Mouse (Mus musculus) heart, embryonic 16.5 days (tissue): ENCODE measurements around the gene Tac1. TPM values are rescaled to one million over a fixed set of nuclear protein-coding genes. Genes with fewer than 3 reads are reported as not detected.
"Not testable (repeated sequence)": the region's sequence is repeated elsewhere in the genome, so short reads cannot be mapped to it uniquely, and the experiment has no call there.

Source experiments
- ATAC-seq: fragments of 200-750 bp; cut with Nextera tagmentation; replicated peaks from 2 replicates; pipeline ENCODE4 v1.8.0; 2017; ENCODE audit warnings: moderate number of reproducible peaks; ENCODE audit not compliant: insufficient read depth, low FRiP score; ENCODE audit errors: extremely low read depth
- H3K27ac ChIP-seq: fragments of 300-500 bp; sonication (generic); 2 replicates; pipeline ENCODE4 v1.5.1; 2014; ENCODE audit warnings: mild to moderate bottlenecking, low read length, control low read depth, moderate library complexity
- H3K27me3 ChIP-seq: fragments of 300-500 bp; sonication (generic); 2 replicates; pipeline ENCODE4 v1.6.1; 2014; ENCODE audit warnings: low read length, mixed read lengths; ENCODE audit not compliant: control insufficient read depth, insufficient read depth
- H3K36me3 ChIP-seq: fragments of 300-500 bp; sonication (generic); 2 replicates; pipeline ENCODE4 v1.6.1; 2014; ENCODE audit not compliant: control insufficient read depth, insufficient read depth
- H3K4me1 ChIP-seq: fragments of 300-500 bp; sonication (generic); 2 replicates; pipeline ENCODE4 v1.6.1; 2014; ENCODE audit warnings: low read length, mixed read lengths; ENCODE audit not compliant: control insufficient read depth, insufficient read depth
- H3K4me2 ChIP-seq: fragments of 300-500 bp; sonication (generic); 2 replicates; pipeline ENCODE4 v1.6.1; 2014; ENCODE audit warnings: low read depth, mild to moderate bottlenecking, control low read depth, low read length
- H3K4me3 ChIP-seq: fragments of 300-500 bp; sonication (generic); 2 replicates; pipeline ENCODE4 v1.5.1; 2014; ENCODE audit warnings: mild to moderate bottlenecking, control low read depth, low read length
- H3K9ac ChIP-seq: fragments of 300-500 bp; sonication (generic); 2 replicates; pipeline ENCODE4 v1.6.1; 2014; ENCODE audit warnings: low read length, control low read depth
- H3K9me3 ChIP-seq: fragments of 300-500 bp; sonication (generic); replicated peaks from 2 replicates; pipeline ENCODE4 v1.6.1; 2016; ENCODE audit warnings: low read length; ENCODE audit not compliant: control insufficient read depth
- WGBS: fragments of 180-500 bp; shearing (Covaris S2); extraction: QIAGEN DNeasy Blood & Tissue Kit; methylation state at CpG from one replicate; pipeline ENCODE4 v1.1.7; 2014; 5-methylcytosine and 5-hydroxymethylcytosine counted together
- polyA plus RNA-seq: library from polyadenylated mRNA; unstranded; fragments of >200 nt; fragmentation: Nextera tagmentation; extraction: Ambion mirVana; gene quantifications from 2 replicates; pipeline ENCODE4 v1.2.1, GENCODE M21; 2015

Tac1 gene
- polyA plus RNA-seq, result 0.30 and 0.35 TPM in 2 replicates

GRCm38 (mm10) chr6:7554829-7555391, at the start of gene Tac1:
TSS of gene Tac1 (plus strand) at chr6:7554879.
- no peak within 1 kb of the TSS for H3K9ac ChIP-seq
- whole genome bisulfite sequencing, result 2% methylated on average over 37 of the region's 37 CpGs
- H3K36me3 ChIP-seq, result no peaks in the 10 kb centered on the region
- H3K27me3 ChIP-seq, result peaks cover 32% of the 10 kb centered on the region
- H3K4me3 ChIP-seq, result peak within 1 kb of the TSS; percentile 40
- no peak within 1 kb of the TSS for H3K27ac ChIP-seq
- no peak; the same call in 1 of the 2 replicates for ATAC-seq
- H3K4me2 ChIP-seq, result peak within 1 kb of the TSS; percentile 64
- no peaks in the 10 kb centered on the region for H3K9me3 ChIP-seq
- H3K4me1 ChIP-seq, result peaks cover 4% of the 10 kb centered on the region

GRCm38 (mm10) chr6:7543511-7543910, 11.2 kb upstream of the Tac1 start:
- not testable (repeated sequence) for H3K9me3 ChIP-seq, H3K9ac ChIP-seq, H3K4me2 ChIP-seq, H3K4me1 ChIP-seq, ATAC-seq, H3K36me3 ChIP-seq, H3K27me3 ChIP-seq, H3K4me3 ChIP-seq, H3K27ac ChIP-seq
- 52% methylated on average over 2 of the region's 2 CpGs for WGBS

- Histone ChIP-seq H3K9ac (no peak overlapping the region), H3K36me3 (no peaks in the 10 kb centered on the region), H3K4me1 (peaks cover 4% of the 10 kb centered on the region), H3K27me3 (peaks cover 32% of the 10 kb centered on the region), H3K4me3 (peak overlapping the region; percentile 40), H3K9me3 (no peaks in the 10 kb centered on the region), H3K4me2 (peak overlapping the region; percentile 64), H3K27ac (no peak overlapping the region)
- WGBS, result 3% methylated on average over 25 of the region's 25 CpGs
- no peak for ATAC-seq
Observed at GRCm38 (mm10) chr6:7555688-7556476, 1.2 kb downstream of the Tac1 start.

- Histone ChIP-seq H3K27me3 (peaks cover 32% of the 10 kb centered on the region), H3K4me2 (no peak overlapping the region), H3K4me3 (no peak overlapping the region), H3K9me3 (no peaks in the 10 kb centered on the region), H3K36me3 (no peaks in the 10 kb centered on the region), H3K9ac (no peak overlapping the region), H3K4me1 (peaks cover 4% of the 10 kb centered on the region), H3K27ac (no peak overlapping the region)
- ATAC-seq, result no peak
Observed at GRCm38 (mm10) chr6:7558164-7558563, 3.5 kb downstream of the Tac1 start.

GRCm38 (mm10) chr6:7562524-7562923, 7.8 kb downstream of the Tac1 start:
- no peaks in the 10 kb centered on the region for H3K9me3 ChIP-seq
- H3K27me3 ChIP-seq, result no peaks in the 10 kb centered on the region
- H3K27ac ChIP-seq, result no peak overlapping the region
- H3K4me2 ChIP-seq, result no peak overlapping the region
- no peak overlapping the region for H3K4me3 ChIP-seq
- H3K36me3 ChIP-seq, result no peaks in the 10 kb centered on the region
- no peak overlapping the region for H3K9ac ChIP-seq
- WGBS, result 41% methylated on average over 6 of the region's 6 CpGs
- no peak for ATAC-seq
- H3K4me1 ChIP-seq, result no peaks in the 10 kb centered on the region

- Histone ChIP-seq H3K9me3 (no peaks in the 10 kb centered on the region), H3K27me3 (no peaks in the 10 kb centered on the region), H3K4me3 (no peak overlapping the region), H3K36me3 (no peaks in the 10 kb centered on the region), H3K27ac (no peak overlapping the region), H3K4me2 (no peak overlapping the region), H3K4me1 (no peaks in the 10 kb centered on the region), H3K9ac (no peak overlapping the region)
- 80% methylated on average over 3 of the region's 3 CpGs for WGBS
- no peak for ATAC-seq
Observed at GRCm38 (mm10) chr6:7564537-7564936, 9.9 kb downstream of the Tac1 start.

GRCm38 (mm10) chr6:7571144-7571543, 16.5 kb downstream of the Tac1 start:
- H3K4me1 ChIP-seq, result no peaks in the 10 kb centered on the region
- no peak overlapping the region for H3K4me2 ChIP-seq
- no peak for ATAC-seq
- no peak overlapping the region for H3K4me3 ChIP-seq
- WGBS, result 62% methylated on average over 1 of the region's 1 CpGs
- H3K9me3 ChIP-seq, result no peaks in the 10 kb centered on the region
- no peaks in the 10 kb centered on the region for H3K36me3 ChIP-seq
- H3K27ac ChIP-seq, result no peak overlapping the region
- no peak overlapping the region for H3K9ac ChIP-seq
- no peaks in the 10 kb centered on the region for H3K27me3 ChIP-seq

- Histone ChIP-seq H3K9ac (no peak overlapping the region), H3K4me3 (no peak overlapping the region), H3K36me3 (no peaks in the 10 kb centered on the region), H3K27ac (no peak overlapping the region; the same call in 1 of the 2 replicates), H3K27me3 (no peaks in the 10 kb centered on the region), H3K9me3 (no peaks in the 10 kb centered on the region), H3K4me1 (no peaks in the 10 kb centered on the region), H3K4me2 (no peak overlapping the region)
- no peak for ATAC-seq
- WGBS, result 28% methylated on average over 1 of the region's 1 CpGs
Observed at GRCm38 (mm10) chr6:7578031-7578430, 23.4 kb downstream of the Tac1 start.

- Histone ChIP-seq H3K27me3 (no peaks in the 10 kb centered on the region), H3K4me1 (no peaks in the 10 kb centered on the region), H3K4me2 (no peak overlapping the region), H3K9ac (no peak overlapping the region), H3K9me3 (no peaks in the 10 kb centered on the region), H3K36me3 (no peaks in the 10 kb centered on the region), H3K27ac (no peak overlapping the region), H3K4me3 (no peak overlapping the region)
- WGBS, result 81% methylated on average over 2 of the region's 2 CpGs
- no peak for ATAC-seq
Observed at GRCm38 (mm10) chr6:7594445-7594844, 39.8 kb downstream of the Tac1 start.
